Mouse (Mus musculus): ENCODE data around the gene Fopnl.
A peak's percentile ranks its signal among the peaks of the same experiment; 100 is the strongest.

The Fopnl gene

DNA sequence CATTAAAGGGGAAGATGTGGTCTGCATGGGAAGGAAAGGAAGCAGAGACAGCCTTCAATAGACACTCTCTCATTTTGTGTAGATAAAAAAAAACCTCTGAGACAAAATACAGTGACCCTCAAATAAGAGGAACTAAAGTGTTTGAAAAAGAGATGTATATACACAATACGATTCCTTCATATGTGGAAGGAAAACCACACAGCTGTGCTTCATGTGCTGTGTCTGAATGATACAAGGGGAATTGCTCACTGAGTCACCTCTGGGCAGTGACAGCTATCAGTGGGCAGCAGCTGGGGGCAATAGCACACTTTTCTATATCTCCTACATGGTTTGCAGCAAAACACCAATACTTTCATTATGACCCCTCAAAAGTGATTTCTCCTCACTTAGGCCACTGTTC is 9.8 kb downstream of the Fopnl start:
- no peak for DNase-seq (ENCODE audit: low spot score)

DNA sequence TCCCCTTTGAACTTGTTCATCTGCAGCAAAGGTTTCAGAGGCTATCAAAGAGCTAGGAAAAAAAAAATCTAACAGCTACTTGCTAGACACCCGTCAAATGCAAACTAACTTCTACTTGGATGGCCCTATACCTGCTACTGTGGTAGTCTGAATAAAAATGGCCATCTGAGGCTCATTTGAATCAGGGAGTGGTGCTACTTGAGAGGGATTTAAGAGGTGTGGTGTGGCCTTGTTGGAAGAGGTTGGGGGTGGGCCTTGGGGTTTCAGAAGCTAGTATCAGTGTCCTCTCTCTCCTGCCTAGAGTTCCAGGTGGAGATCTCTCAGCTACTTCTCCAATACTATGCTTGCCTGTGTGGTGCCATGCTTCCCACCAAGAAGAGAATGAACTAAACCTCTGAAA is 10.8 kb downstream of the Fopnl start:
- DNase-seq (ENCODE audit: low spot score), result no peak

DNA sequence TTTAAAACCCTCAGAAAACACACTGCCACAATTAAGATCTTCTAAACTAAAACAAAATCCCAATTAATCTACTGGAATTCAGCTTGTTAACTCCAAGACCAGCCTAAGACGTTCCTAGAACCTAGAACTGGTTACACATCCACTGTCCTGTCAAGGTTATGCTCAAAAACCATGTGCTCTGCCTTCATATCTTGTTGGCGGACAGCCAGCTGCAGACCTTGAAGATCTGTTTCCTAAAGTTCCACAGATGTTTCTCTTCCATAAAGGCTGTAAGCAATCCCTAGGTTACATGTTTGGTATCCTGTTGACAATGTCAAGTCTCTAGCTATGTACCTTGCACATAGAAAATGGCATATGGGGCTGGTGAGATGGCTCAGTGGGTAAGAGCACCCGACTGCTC is 12.4 kb downstream of the Fopnl start:
- DNase-seq (ENCODE audit: low spot score), result peak; percentile 65

DNA sequence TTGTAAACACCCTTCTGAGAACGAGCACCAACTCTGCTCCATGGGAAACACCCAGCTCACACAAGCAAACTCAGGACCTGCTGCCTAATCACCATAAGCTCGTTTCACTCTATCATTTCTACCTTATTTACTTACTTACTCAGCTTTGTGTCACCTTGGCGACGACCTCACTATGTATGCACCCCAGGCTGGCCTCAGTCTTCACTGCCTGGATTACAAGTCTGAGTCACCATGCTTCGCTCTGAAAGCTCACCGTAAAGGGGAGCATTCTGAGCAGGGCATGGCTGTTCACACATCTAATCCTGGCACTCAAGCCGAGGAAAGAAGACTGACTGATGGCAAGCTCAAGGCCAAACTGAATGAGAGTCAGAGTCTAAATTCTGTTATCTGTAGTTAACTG is 13.5 kb downstream of the Fopnl start:
- DNase-seq (ENCODE audit: low spot score), result no peak

DNA sequence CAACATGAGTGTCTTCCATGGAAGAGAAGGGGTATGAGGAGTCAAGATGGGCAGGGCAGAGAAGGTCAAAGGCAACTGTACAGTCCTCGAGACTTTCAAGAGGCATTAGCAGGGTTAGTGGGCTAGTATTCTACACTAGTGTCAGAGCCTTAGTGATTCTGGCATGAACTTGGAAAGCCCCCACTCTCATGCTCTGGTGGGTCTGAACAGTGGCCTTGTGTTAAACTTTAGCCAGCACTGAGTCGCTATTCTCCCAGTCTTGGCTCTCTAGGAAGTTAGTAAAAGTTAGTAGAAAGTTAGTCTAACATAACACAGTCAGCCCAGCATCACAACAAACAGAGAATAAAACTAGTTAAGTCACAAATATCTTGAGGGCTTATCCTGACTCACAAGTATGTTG is 14.1 kb downstream of the Fopnl start:
- no peak for DNase-seq (ENCODE audit: low spot score)

DNA sequence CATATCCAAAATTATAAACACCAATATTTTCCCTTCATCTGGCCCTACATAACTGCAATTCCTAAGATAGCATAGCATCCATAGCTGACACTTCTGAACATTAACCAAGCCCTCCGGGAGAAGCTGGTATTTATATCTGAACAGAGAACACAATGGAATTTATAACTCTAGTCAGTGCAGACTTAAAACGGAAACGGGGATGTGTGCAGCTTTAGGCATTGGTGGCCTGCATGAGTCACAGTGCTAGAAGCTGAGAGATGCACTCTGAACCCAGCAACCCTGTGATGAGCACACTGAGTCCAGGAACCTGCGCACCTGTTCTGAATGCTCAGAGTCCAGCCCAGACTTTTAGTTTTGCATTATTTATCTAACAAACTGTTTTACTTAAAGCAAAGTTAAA is 18.7 kb downstream of the Fopnl start:
- DNase-seq (ENCODE audit: low spot score), result no peak

DNA sequence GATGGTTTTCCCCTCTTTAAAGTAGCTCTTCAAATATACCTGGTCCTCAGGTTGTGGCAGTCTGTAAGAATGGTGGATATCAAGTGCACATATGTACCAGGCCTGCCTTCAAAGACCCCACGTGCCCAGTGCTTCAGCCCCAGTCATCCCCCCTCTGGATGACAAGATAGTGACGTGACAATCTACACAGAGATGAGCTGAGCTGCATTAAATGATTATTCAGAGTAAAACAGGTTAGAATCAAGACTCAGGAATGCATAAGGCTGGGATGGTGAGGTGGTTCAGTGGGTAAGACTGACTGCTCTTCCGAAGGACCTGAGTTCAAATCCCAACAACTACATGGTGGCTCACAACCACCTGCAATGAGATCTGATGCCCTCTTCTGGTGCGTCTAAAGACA is 19.5 kb downstream of the Fopnl start:
- no peak for DNase-seq (ENCODE audit: low spot score)

DNA sequence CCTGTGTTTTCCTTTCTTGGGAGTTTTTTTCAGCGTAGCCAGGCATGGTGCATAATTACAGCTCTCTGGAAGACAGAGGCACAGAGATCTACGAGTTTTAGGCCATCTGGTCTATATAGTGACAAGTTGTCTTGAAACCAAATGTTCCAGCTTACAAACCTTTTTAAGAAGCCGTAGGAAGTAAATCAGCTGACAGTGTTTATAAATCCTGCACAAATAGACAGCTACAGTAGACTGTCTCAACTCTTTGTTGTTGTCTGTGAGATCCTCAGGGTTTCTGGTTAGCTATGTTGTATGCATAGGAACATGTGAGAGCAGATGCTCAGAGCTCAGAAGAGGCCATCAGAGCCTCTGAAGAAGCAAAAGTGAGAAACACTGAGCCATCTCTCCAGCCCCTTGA is 20.1 kb downstream of the Fopnl start:
- no peak for DNase-seq (ENCODE audit: low spot score)

DNA sequence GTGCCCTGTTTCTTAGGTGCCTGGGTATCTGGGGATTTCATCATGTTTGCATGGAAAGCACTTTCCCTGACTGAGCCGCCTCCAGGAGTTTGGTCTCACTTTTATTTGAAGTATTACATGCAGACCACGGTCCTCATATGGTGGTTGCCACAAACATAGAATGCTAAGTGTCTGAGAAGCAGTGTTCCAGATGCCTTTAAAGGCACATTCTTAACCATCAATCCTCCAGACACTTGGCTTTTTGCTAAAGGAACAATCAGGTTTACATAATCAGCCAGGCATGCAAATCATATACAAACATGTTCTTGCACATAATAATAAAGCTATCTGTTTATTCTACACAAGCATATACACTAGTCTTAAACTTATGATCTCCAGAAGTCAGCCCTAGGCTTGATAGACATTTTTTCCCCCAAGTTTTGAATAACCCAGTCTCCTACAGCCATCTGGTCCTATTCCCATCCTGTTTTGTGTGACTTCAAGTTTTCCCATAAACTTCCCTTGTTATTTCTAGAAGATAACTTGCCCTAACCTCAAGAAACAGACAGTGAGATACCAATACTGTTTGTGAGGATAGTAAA is 20.6 kb downstream of the Fopnl start:
- no peak for DNase-seq (ENCODE audit: low spot score)

DNA sequence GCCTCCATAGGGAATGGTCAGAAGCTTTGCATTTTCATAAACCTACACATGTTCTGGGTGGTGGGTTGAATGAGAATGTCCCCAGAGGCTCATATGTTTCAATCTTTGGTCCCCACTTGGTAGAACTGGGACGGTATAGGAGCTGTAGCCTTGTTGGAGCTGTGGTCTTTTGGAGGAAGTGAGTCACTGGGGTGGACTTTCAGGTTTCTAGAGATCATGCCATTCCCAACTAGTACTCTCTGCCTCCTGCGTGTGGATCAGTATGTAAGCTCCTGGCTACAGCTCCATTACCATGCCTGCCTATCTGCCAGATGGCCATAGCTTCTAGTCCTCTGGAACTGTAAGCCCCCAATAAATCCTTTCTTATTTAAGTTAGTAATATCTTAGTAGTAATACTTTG is 21.9 kb downstream of the Fopnl start:
- DNase-seq (ENCODE audit: low spot score), result no peak

DNA sequence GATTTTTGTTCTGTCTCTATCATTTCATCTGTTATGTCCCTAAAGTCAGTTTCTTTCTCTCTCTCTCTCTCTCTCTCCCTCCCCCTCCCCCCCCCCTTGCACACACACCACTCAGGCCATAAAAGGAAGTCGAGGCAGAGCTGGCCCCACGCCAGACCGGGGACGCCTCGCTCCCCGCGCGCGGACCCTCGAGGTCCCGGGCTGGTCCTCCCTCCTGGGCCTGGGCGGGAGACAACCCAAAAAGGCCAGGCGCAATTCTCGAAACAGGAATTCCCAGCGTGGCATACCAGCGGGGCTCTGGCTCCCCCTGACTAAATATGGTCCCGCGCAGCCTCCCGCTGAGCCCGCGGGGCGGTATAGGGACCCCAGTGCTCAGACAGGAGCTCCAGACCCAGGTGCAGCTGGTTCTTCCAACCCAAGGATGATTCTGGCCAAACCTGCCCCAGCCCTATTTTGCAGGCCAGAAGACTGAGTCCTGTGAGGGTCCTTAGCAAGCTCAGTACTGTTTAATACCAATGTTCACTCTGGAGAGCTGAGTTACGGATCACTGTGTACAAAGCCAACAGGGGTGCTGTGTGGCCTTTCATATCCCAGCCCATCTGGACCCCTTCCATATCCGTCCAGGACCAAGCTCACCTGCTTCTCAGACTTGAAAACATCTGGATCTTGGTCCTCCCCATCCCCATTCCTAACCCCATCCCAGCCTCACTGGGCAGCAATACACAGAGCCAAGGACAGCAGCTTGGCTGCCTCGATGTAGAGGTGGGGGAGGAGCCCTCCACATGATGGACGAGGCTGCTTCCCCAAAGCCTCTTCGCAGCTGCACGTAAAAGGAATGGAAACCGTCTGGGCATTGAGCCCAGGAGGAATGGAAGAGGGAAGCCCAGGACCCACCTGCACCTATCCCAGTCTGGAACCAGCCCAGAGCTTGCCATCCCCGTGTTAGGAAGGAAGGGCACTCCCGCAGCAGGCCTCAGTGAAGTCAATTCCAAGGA is 24.7 kb downstream of the Fopnl start:
- peak; percentile 78 for DNase-seq (ENCODE audit: low spot score)

DNA sequence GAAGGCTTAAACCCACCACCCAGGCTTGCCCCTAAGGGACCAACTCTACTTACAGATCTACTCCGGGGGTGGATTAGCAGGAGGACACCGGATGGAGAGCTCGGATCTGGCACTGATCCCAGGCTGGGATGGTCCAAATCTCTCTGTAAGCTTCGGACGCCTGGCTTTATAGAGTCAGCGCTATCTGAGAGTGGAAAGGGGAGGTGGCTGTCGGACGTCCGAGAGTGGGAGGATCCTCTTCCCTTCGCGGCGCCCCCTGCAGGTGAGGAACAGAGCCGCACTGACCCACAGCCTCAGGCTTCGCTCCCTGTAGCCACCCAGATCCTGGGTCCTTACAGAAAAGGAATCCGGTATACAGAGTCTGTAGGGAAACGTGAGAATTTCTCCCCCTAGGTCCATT is 26.0 kb downstream of the Fopnl start, which contains the start of gene Myh11:
TSS of gene Myh11 (minus strand) at position 150 of the 400 bp plus-strand sequence.
- peak; percentile 95 for DNase-seq (ENCODE audit: low spot score)

DNA sequence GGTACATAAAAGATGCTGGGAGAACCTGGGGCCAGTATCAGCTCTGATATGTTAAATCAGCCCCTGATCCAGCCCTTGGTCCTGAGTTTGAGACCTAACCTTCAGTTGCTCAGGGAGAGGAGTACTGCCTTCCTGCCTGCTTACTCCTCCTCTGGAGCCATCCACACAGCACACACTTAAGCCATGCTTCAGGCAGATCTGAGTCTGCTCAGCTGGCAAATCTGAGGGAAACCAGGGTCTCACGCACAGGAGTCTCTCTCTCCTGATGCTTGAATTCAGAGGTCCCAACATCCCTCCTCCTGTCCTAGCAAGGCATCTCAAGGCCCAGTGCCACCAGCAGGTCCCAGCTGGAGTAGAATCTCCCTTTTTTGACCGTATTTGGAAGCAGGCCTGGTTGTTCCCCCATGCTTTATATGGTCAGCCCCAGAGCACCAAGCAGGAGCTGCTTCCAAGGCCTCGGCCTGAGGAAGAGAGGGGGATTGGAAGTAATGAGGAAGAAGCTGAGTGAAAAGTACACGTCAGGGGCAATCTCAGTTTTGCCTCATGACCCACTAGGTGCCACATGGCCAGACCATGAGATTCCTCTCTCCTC is 44.7 kb downstream of the Fopnl start:
- DNase-seq (ENCODE audit: low spot score), result no peak

DNA sequence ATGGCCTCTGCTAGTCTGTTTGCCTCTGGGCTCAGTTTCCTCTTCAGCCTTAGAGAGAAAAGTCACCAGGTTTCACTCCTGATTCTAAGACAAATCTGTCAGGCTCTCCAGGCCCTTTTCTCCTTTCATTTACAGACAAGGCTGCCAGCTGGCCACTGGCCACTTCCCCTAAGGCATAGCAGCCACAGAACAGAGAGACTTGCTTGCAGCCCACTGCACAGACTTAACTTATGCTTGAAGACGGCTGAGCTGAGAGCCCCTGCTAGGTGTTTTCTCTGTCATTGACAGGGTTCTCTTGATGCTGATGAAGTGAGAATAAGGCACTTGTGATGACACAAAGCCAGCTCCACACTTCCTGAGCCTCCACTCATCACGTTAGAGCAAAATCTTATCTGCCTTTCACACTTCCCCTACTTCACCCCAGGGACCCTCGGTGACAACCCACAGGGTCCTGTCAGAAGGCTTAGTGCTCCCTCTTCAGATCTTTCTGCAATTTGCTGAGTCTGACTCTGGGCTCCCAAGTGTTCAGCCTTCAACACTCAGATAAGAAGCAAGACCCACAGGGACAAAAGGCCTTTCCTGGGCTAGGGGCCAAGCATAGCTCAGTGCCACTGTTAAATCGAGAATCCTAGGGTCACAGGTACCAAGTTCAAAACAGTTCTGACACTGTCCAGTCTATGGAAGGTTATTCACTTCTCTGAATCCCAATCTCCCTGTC is 51.8 kb downstream of the Fopnl start:
- DNase-seq (ENCODE audit: low spot score), result no peak

DNA sequence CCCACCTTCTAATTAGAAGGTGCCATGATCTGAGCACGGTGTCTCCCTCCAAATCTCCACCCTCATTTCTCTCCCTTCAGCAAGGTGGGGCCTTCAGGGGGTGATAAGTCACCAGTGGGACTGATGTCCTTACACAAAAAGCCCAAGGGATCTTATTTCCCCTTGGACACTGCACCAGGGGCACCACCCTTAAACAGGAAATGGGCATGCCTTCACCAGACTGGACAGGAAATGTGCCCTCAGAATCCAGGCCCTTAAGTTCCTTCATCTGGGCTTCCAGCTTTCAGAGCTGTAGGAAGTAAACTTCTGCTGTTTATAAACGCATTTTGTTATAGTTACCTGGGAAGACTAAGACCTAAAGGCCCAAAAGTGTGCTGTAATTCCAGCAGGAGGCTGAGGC is 52.7 kb downstream of the Fopnl start:
- no peak for DNase-seq (ENCODE audit: low spot score)

DNA sequence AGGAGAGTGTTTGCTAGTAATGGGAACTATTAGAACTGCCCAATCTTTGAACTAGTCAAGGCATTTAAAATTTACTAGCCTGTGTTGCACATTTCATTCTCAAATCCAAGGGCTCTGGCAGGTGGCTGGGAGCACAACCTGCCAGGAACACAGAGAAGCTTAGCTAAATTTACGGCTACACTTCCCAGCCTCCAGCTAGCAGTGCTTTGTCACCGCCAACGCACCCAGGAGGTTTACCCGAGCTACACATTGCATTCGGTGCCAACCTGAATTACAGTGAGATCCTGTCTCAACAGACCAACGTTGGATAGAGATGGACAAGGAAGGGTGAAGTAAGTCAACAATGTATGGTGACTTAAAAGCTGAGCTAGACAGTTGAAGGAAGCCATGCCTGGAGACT is 54.0 kb downstream of the Fopnl start:
- no peak for DNase-seq (ENCODE audit: low spot score)

DNA sequence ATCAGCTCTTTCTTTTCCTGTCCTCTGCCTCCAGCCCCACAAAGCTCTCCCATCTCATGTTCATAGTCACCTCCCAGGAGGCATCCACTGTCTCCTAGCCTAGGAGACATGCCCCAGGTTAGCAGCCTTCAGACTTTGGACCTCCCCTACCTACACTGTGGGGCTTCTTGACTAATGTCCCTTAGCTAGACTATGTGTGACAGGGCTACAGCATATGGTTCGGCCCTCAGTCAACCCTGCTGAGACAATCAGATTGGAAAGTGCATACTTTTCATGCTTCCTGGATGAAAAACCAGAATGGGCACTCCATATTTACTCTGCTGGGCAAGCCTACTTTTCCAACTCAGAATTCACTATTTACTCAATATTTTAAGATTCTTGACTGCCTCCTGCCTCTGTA is 54.8 kb downstream of the Fopnl start:
- DNase-seq (ENCODE audit: low spot score), result no peak

DNA sequence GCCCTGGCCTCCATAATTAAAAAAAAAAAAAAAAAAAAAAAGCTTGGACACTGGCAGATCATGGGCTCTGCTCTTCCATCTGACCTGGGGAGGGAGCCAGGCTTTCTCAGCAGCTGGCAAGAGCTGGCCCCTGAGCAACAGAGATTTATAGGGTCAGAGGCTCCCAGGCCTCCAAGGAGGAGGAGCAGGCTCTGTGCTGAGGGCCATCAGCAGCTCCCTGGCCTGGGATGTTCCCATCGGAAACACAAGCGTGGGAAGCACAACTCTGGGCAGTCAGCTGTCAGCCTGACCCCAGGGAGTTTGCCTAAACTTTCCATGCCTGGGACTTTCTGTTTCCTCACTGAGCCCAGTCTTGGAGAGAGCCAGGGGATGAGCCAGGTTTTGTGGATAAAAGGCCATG is 58.3 kb downstream of the Fopnl start:
- no peak for DNase-seq (ENCODE audit: low spot score)

DNA sequence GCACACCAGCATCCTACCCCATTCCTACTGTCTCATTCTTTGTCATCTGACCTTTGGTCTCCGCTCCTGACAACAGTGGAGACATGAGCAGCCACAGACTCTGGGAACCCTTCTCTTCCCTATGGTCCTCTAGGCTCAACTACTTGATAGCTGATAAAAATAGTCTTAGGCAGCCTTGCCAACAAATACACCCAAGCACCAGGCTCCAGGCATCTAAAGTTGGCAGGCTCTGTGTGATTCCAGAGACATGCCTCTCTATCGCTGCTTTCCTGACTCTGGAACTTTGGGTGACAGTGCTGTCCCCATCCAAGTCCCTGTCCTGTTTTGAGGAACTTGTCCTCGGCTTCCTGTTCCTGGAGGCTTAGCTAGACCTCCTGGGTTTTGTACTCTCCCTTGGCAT is 63.6 kb downstream of the Fopnl start:
- DNase-seq (ENCODE audit: low spot score), result no peak

DNA sequence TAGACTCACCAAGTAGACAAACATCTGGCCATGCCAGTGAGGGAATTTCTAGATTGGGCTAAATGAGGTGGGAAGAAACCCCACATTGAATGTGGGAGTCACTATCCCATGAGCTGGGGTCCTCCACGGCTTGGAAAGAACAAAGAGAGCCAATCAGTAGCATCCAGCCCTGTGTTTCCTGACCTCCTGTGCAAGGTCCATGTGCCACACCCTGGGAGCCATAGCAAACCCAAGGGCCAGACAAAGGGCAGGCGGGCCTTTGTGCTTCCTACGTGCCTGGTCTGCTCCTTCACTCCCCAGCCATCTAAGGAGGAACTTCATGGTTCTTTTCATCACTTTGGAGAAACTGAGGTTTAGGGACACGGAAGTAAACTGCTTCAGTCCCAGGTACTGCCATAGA is 64.3 kb downstream of the Fopnl start:
- DNase-seq (ENCODE audit: low spot score), result no peak

DNA sequence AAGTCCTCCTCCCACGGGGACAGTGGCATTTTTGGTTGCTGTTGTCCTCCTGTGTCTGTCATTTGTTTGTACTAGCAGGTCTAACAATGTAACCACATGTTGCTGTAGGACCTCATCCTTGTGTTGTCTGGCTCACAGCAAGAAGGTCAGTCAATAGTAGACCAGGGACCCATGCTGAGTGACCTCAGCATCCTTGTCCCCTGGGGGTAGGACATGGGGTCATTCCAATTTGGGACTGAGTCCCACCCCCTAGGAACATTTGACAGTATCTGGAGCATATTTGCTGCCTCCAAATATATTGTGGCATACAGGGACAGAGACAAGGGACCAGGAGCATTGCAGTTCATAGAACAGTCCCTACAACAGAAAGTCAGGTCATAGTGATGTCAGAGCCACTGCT is 67.3 kb downstream of the Fopnl start:
- no peak for DNase-seq (ENCODE audit: low spot score)
